Mouse (Mus musculus): Measurements from ENCODE around the gene H2afj. TPM values are rescaled to one million over a fixed set of nuclear protein-coding genes. Genes with fewer than 3 reads are reported as not detected.

The H2afj gene
- 70.5 TPM for total RNA-seq (2023)

GRCm38 (mm10) chr6:136808014-136808417 is at the start of gene H2afj:
TSS of gene H2afj (plus strand) at chr6:136808244.

GRCm38 (mm10) chr6:136781377-136781986 is 26.6 kb upstream of the H2afj start, which contains the start of gene Gucy2c:
TSS of gene Gucy2c (minus strand) at chr6:136781765.

GRCm38 (mm10) chr6:136803739-136804633 is 4.1 kb upstream of the H2afj start, which contains the start of gene Hist4h4:
TSS of gene Hist4h4 (minus strand) at chr6:136804415.

GRCm38 (mm10) chr6:136827516-136827880 is 19.5 kb downstream of the H2afj start, which contains the start of gene BC049715:
TSS of gene BC049715 (plus strand) at chr6:136827626.

DNA sequence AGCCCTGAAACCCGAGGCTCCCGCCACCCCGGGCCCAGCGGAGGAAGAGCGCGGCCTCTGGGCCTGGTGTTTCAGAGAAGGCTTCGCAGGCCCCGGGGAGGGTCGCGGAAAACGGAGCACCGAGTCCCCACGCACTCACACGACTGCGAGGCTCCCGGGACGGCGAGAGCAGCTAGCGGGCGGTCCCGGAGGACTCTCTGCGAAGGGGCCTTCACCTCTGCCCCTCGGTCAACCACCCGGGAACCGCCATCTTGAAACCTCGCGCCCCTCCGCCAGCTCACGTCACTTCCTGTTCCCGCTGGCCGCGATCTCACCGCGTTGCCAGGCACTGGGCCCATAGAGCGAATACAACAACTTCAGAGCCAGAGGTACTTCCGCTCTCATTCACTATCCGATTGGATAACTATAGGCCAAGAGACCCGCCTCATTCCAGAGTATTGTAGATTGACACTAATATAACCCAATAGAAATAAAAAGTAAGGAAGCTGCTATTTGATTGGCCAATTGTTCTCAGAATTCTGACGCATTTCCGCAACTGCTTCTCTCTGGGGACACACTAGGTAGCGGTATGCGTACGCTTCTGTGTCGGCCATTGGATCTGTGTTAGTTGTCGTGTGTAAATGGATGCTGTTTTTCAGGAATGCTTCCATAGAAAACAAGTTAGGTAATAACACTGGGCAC is 20.0 kb downstream of the H2afj start, which contains the start of gene Wbp11:
Gene Wbp11, minus strand, starts transcription at position 353 of the 681 bp plus-strand sequence.

DNA sequence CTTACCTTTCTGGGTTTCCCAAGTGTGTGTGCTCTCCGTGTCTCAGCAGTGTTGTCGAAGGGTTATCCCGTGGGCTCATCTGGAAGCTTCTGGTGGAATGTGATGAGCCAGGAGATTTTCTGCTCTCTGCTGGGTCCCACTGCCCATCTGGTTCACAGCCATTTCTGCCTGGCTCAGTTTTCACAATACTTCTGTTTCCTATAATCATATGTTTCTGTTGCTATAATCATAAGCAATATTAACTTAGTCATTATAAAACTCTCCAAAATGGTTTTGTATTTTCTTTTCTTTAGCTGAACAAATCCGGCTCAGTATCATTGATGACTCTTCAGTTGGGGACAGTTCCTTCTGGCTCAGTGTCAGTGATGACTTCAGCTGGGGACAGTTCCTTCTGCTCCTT is 27.3 kb downstream of the H2afj start, which contains the start of gene Smco3:
Gene Smco3, minus strand, starts transcription at position 101 of the 400 bp plus-strand sequence.

DNA sequence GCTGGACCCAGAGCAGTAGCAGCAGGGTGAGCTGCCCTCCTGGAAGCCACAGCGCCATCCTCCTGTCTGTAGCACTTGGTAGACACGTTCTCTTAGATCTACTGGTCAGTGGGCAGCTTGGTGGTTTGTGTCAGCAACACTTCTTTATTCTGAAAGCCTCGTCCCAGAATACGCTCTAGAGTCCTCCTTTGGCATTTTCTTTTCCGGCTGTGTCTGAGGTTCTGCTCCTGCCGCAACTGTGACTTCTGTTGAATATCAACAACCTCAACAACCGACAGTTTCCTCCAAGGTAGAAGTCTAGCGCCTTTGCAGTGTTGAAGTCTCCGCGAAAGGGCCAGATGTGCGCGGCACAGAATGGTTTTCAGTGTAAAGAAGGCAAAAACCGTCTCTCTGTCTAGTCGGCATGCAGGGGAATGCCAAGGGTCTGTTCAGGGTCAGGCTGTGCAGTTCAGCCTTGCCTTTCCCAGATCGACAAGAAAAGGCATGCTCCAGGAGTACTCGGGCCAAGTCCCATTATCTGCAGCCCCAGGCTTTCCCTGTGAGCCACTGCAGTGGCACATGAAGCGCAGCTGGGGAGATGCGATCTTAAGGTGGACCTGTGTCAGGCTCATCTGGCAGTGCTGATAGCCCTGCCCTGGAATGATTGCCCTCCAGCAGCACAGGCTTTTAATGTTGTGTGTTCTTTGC is 49.3 kb downstream of the H2afj start, which contains the start of gene Art4:
Gene Art4, minus strand, starts transcription at position 548 of the 687 bp plus-strand sequence.

Other genes starting within 250 kb of the H2afj start
- gene Plbd1, start 146.3 kb upstream of the H2afj start, total RNA-seq (2023) = 11.8 TPM
- not detected for gene Gucy2c, start 26.5 kb upstream of the H2afj start, total RNA-seq (2023)
- gene Hist4h4, start 3.8 kb upstream of the H2afj start, total RNA-seq (2023) = 25.4 TPM
- 5.0 TPM for gene BC049715, start 19.4 kb downstream of the H2afj start, total RNA-seq (2023)
- 182 TPM for gene Wbp11, start 20.0 kb downstream of the H2afj start, total RNA-seq (2023)
- gene Smco3, start 27.2 kb downstream of the H2afj start, total RNA-seq (2023) = not detected
- gene Art4, start 49.5 kb downstream of the H2afj start, total RNA-seq (2023) = 9.0 TPM
- not detected for gene Mgp, start 67.6 kb downstream of the H2afj start, total RNA-seq (2023)
- 10.0 TPM for gene Erp27, start 113.9 kb downstream of the H2afj start, total RNA-seq (2023)
- not detected for gene Pde6h, start 115.6 kb downstream of the H2afj start, total RNA-seq (2023)
- gene Arhgdib, start 133.7 kb downstream of the H2afj start, total RNA-seq (2023) = 975 TPM

All from CD8-positive naive resting alpha-beta T cell, adult 57 days (primary cell).